Mouse (Mus musculus) intestine, postnatal 0 days (tissue): ENCODE results near the gene Tspear. TPM values are rescaled to one million over a fixed set of nuclear protein-coding genes. Genes with fewer than 3 reads are reported as not detected.

Source experiments
- ATAC-seq: fragments of 200-750 bp; cut with Nextera tagmentation; 2 replicates; pipeline ENCODE4 v1.8.0; 2017; ENCODE audit warnings: mild to moderate bottlenecking, moderate TSS enrichment, moderate library complexity
- H3K27ac ChIP-seq: fragments of 300-500 bp; sonication (generic); 2 replicates; pipeline ENCODE4 v1.5.1; 2014; ENCODE audit warnings: mild to moderate bottlenecking, low read depth, low read length, moderate library complexity
- H3K27me3 ChIP-seq: fragments of 300-500 bp; sonication (generic); replicated peaks from 2 replicates; pipeline ENCODE4 v1.6.1; 2014; ENCODE audit warnings: low read length, mixed read lengths; ENCODE audit not compliant: control insufficient read depth, insufficient read depth
- H3K36me3 ChIP-seq: fragments of 300-500 bp; sonication (generic); 2 replicates; pipeline ENCODE4 v1.6.1; 2014; ENCODE audit warnings: mild to moderate bottlenecking, moderate library complexity; ENCODE audit not compliant: control insufficient read depth, insufficient read depth
- H3K4me1 ChIP-seq: fragments of 300-500 bp; sonication (generic); replicated peaks from 2 replicates; pipeline ENCODE4 v1.6.1; 2014; ENCODE audit warnings: antibody characterized with exemption, low read length, mixed read lengths; ENCODE audit not compliant: control insufficient read depth, insufficient read depth
- H3K4me2 ChIP-seq: fragments of 300-500 bp; sonication (generic); replicated peaks from 2 replicates; pipeline ENCODE4 v1.6.1; 2014; ENCODE audit warnings: low read depth, mild to moderate bottlenecking, moderate library complexity
- H3K4me3 ChIP-seq: fragments of 300-500 bp; sonication (generic); 2 replicates; pipeline ENCODE4 v1.5.1; 2014; ENCODE audit warnings: low read depth, low read length
- H3K9ac ChIP-seq: fragments of 300-500 bp; sonication (generic); 2 replicates; pipeline ENCODE4 v1.6.1; 2014; ENCODE audit warnings: mild to moderate bottlenecking, low read depth, low read length
- H3K9me3 ChIP-seq: fragments of 300-500 bp; sonication (generic); 2 replicates; pipeline ENCODE4 v1.6.1; 2016; ENCODE audit warnings: mixed run types; ENCODE audit not compliant: control insufficient read depth
- CTCF ChIP-seq: sonication (generic); IDR thresholded peaks from 2 replicates; pipeline ENCODE4 v1.5.1; 2016; ENCODE audit warnings: low read depth, mild to moderate bottlenecking, control low read depth, antibody characterized with exemption, moderate library complexity
- WGBS: fragments of 180-500 bp; shearing (Covaris S2); extraction: QIAGEN DNeasy Blood & Tissue Kit; methylation state at CpG from one replicate; pipeline ENCODE4 v1.1.7; 2014; 5-methylcytosine and 5-hydroxymethylcytosine counted together
- polyA plus RNA-seq: library from polyadenylated mRNA; unstranded; fragments of >200 nt; fragmentation: Nextera tagmentation; extraction: Ambion mirVana; gene quantifications from 2 replicates; pipeline ENCODE4 v1.2.1, GENCODE M21; 2015

Tspear gene
- polyA plus RNA-seq, 1 experiment from 2014 or later: 0.10 TPM

DNA sequence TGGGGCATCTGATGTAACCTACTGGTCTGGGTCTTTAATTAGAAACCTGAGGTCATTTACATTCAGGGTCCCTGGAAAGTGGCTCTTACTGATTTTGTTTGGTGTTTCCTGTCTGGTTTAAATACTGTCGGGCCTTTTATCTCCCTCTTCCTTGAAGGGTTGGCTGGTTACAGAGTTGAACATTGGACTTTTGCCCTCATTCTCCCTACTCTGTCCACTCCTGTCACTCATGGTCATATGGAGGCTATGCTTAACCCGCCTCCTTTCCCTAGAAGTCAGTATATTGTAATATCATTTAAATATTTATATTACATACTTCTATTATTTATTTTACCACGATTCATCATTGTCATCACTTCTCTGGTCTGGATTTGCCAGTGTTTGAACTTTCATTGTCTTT is 117.7 kb downstream of the Tspear start:
- Histone ChIP-seq H3K9me3 (no peaks in the 10 kb centered on the region), H3K36me3 (no peaks in the 10 kb centered on the region), H3K4me2 (no peak overlapping the region), H3K4me1 (no peaks in the 10 kb centered on the region), H3K27ac (no peak overlapping the region), H3K4me3 (no peak overlapping the region), H3K9ac (no peak overlapping the region), H3K27me3 (no peaks in the 10 kb centered on the region)
- TF ChIP-seq CTCF: no peak
- peak; percentile 77; the same call in 1 of the 2 replicates for ATAC-seq
- WGBS: 39% methylated on average over 3 of the region's 3 CpGs

DNA sequence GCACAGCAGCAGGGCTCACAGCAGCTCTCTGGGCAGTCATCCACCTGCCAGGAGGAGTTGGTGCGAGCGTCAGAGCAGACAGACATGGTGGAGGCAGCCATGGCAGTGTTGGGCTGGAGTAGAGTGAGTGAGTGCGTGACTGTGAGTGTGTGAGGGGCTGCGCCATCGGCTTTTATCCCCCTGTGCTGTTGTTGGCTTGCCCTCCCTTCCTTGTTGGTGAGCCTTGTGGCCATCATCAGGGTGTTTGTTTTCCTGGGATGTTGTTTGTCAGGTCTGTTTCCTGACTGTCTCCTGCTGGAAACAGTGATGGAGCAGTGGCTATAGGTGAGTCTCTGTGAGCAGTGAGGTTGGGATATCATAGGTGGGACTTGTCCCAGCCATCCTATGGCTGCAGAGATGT is 125.4 kb downstream of the Tspear start, which contains the start of gene Gm9507:
TSS of gene Gm9507 (minus strand) at position 101 of the 400 bp plus-strand sequence.
- Histone ChIP-seq H3K4me1 (no peaks in the 10 kb centered on the region), H3K9ac (no peak within 1 kb of the TSS), H3K27ac (no peak within 1 kb of the TSS), H3K36me3 (no peaks in the 10 kb centered on the region), H3K4me2 (no peak within 1 kb of the TSS), H3K9me3 (no peaks in the 10 kb centered on the region), H3K4me3 (no peak within 1 kb of the TSS), H3K27me3 (no peaks in the 10 kb centered on the region)
- no peak for TF ChIP-seq CTCF
- ATAC-seq: no peak
- WGBS: 56% methylated on average over 5 of the region's 5 CpGs

DNA sequence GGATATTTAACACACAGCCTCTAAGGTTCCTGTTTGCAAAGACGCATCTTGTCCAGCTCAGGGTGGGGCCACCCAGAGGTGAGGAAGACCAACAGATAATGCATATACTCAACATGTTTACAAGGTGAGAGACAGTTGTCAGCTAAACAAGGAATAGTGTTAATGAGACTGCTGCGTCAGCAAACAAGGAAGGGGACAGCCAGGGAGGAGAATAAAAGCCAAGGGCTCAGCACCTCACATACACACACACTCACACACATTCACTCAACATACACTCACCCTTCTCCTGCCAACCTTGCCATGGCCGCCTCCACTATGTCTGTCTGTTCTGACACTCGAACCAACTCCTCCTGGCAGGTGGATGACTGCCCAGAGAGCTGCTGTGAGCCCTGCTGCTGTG is 128.0 kb downstream of the Tspear start, which contains the start of gene Gm2696:
TSS of gene Gm2696 (plus strand) at position 301 of the 400 bp plus-strand sequence.
- H3K9ac ChIP-seq: no peak within 1 kb of the TSS
- TF ChIP-seq CTCF: no peak

DNA sequence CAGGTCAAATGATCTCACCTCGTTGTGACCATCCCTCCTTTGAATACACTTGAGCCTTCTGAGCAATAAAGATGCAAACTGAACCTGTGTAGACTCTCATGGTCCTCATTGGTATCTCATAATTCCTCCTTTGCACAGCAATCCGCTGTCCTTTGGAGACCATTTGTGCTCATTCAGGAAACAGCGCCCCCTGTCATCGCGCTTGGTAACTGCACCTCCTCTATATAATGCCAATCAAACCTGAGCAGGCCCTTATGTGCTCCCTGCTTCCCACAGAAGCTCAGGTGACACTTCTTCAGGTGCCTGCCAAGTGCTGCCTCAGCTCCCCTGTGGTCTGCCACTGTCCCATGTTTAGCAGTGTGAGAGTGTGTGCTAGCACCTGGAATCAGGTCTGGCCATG is 129.1 kb downstream of the Tspear start:
- 32% methylated on average over 5 of the region's 5 CpGs for WGBS
- H3K27me3 ChIP-seq: no peaks in the 10 kb centered on the region
- no peaks in the 10 kb centered on the region for H3K9me3 ChIP-seq
- H3K36me3 ChIP-seq: no peaks in the 10 kb centered on the region
- H3K4me2 ChIP-seq: no peak overlapping the region
- H3K27ac ChIP-seq: no peak overlapping the region
- ATAC-seq: no peak
- no peak overlapping the region for H3K4me3 ChIP-seq
- H3K4me1 ChIP-seq: no peaks in the 10 kb centered on the region
- peak; percentile 70 for TF ChIP-seq CTCF
- no peak overlapping the region for H3K9ac ChIP-seq

More for the DNA sequence above, 128.0 kb downstream of the Tspear start, which contains the start of gene Gm2696:
- 37% methylated on average over 4 of the region's 4 CpGs for WGBS
- Histone ChIP-seq H3K36me3 (no peaks in the 10 kb centered on the region), H3K27ac (no peak within 1 kb of the TSS), H3K4me1 (no peaks in the 10 kb centered on the region), H3K4me2 (no peak within 1 kb of the TSS), H3K9me3 (no peaks in the 10 kb centered on the region), H3K4me3 (no peak within 1 kb of the TSS), H3K27me3 (no peaks in the 10 kb centered on the region)
- no peak for ATAC-seq

DNA sequence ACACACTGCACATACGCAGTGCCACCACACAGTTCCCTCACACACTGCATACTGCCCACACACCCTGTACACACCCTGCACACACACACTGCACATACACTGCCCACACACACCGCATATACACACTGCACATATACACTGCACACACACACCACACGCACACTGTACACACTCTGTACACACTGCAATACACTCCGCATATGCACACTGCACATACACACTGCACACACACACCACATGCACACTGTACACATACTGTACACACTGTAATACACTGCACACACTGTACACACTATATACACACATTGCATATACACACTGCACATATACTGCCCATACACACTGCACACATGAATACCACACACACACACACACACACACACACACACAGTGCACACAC is 132.2 kb downstream of the Tspear start:
- no peak for ATAC-seq
- H3K9me3 ChIP-seq: no peaks in the 10 kb centered on the region
- H3K36me3 ChIP-seq: no peaks in the 10 kb centered on the region
- no peak for TF ChIP-seq CTCF
- H3K9ac ChIP-seq: no peak overlapping the region
- H3K4me3 ChIP-seq: no peak overlapping the region
- 95% methylated on average over 4 of the region's 4 CpGs for WGBS
- no peaks in the 10 kb centered on the region for H3K27me3 ChIP-seq
- H3K4me1 ChIP-seq: no peaks in the 10 kb centered on the region
- no peak overlapping the region for H3K4me2 ChIP-seq
- no peak overlapping the region for H3K27ac ChIP-seq

- TF ChIP-seq CTCF: no peak
- no peak for ATAC-seq
- no peaks in the 10 kb centered on the region for H3K4me1 ChIP-seq
Observed at GRCm38 (mm10) chr10:77819203-77819602, 132.8 kb downstream of the Tspear start.

DNA sequence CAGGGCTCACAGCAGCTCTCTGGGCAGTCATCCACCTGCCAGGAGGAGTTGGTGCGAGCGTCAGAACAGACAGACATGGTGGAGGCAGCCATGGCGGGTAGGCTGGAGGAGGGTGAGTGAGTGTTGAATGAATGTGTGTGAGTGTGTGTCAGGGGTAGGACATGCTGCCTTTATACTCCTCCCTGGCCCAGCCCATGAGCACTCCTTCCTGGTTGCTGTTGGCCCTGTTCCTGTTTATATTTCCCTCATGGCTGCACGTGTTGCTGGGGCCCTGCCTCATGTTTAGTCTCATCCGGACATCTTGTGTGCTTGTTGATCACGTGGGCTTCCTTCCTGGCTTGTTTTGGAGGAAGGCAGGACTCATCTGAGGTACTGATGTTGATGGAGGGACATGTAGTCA is 140.6 kb downstream of the Tspear start, which contains the start of gene Krtap10-4:
TSS of gene Krtap10-4 (minus strand) at position 145 of the 400 bp plus-strand sequence.
- Histone ChIP-seq H3K4me3 (no peak within 1 kb of the TSS), H3K4me2 (no peak within 1 kb of the TSS), H3K9me3 (no peaks in the 10 kb centered on the region), H3K4me1 (no peaks in the 10 kb centered on the region), H3K27ac (no peak within 1 kb of the TSS), H3K36me3 (no peaks in the 10 kb centered on the region), H3K9ac (no peak within 1 kb of the TSS), H3K27me3 (no peaks in the 10 kb centered on the region)
- TF ChIP-seq CTCF: no peak
- WGBS: 49% methylated on average over 6 of the region's 6 CpGs
- ATAC-seq: no peak

More at GRCm38 (mm10) chr10:77819203-77819602, 132.8 kb downstream of the Tspear start:
- Histone ChIP-seq H3K27ac (no peak overlapping the region), H3K9me3 (no peaks in the 10 kb centered on the region), H3K9ac (no peak overlapping the region), H3K4me3 (no peak overlapping the region), H3K4me2 (no peak overlapping the region), H3K36me3 (no peaks in the 10 kb centered on the region), H3K27me3 (no peaks in the 10 kb centered on the region)
- 45% methylated on average over 4 of the region's 4 CpGs for WGBS
